Mouse (Mus musculus) heart, postnatal 0 days (tissue): ENCODE data around the gene Trappc10.
A peak's percentile ranks its signal among the peaks of the same experiment; 100 is the strongest.

Experiments used
- CTCF ChIP-seq: IDR thresholded peaks from 2 replicates; pipeline ENCODE4 v1.5.1; 2016; ENCODE audit warnings: antibody characterized with exemption, control low read depth, low read depth
- EP300 ChIP-seq: IDR thresholded peaks from 2 replicates; pipeline ENCODE4 v1.6.1; 2016; ENCODE audit warnings: antibody characterized with exemption, low read depth

DNA sequence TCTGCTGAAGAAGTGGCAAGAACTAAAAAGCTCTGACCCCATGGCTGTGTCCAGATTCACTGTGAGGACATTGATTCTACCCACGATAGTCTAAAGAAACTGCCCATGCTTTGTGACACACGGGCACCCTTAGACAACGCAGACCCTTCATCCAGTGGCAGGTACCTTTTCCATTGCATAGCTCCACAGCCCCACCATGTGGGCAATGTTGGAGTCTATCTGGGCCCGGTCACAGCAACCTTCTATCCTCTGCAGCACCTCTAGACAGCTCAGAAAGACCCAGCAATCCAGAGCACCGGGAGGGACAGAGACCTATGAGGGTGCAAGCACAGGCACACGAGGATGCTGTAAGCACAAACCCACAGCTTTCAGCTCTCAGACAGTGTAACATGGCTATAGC, 33.1 kb downstream of the Trappc10 start:
- peak; percentile 30 for TF ChIP-seq CTCF
- no peak for TF ChIP-seq EP300
